Mouse (Mus musculus) liver, embryonic 16.5 days (tissue): ENCODE measurements at regions not wholly inside any gene's neighbourhood (a gene's known extent, or its start where the extent isn't known, plus 50 kb on each side); places are given as distances from the start of the nearest gene placed in this dataset.

Experiments used
- ATAC-seq: fragments of 200-750 bp; cut with Nextera tagmentation; 2 replicates; pipeline ENCODE4 v1.8.0; 2017; ENCODE audit warnings: low read depth, mild to moderate bottlenecking, moderate number of reproducible peaks, moderate library complexity
- H3K27ac ChIP-seq: fragments of 300-500 bp; sonication (generic); 2 replicates; pipeline ENCODE4 v1.5.1; 2014; ENCODE audit warnings: mild to moderate bottlenecking, low read length
- H3K27me3 ChIP-seq: fragments of 300-500 bp; sonication (generic); 2 replicates; pipeline ENCODE4 v1.6.1; 2014; ENCODE audit warnings: low read depth, low read length, mixed read lengths; ENCODE audit not compliant: control insufficient read depth, insufficient read depth
- H3K36me3 ChIP-seq: fragments of 300-500 bp; sonication (generic); 2 replicates; pipeline ENCODE4 v1.6.1; 2014; ENCODE audit warnings: mild to moderate bottlenecking; ENCODE audit not compliant: control insufficient read depth, insufficient read depth
- H3K4me1 ChIP-seq: fragments of 300-500 bp; sonication (generic); 2 replicates; pipeline ENCODE4 v1.6.1; 2014; ENCODE audit warnings: low read depth, low read length, mixed read lengths; ENCODE audit not compliant: control insufficient read depth
- H3K4me2 ChIP-seq: fragments of 300-500 bp; sonication (generic); 2 replicates; pipeline ENCODE4 v1.6.1; 2014; ENCODE audit warnings: low read depth, low read length, mixed read lengths
- H3K4me3 ChIP-seq: fragments of 300-500 bp; sonication (generic); 2 replicates; pipeline ENCODE4 v1.5.1; 2014; ENCODE audit warnings: low read depth, mild to moderate bottlenecking, low read length
- H3K9ac ChIP-seq: fragments of 300-500 bp; sonication (generic); 2 replicates; pipeline ENCODE4 v1.6.1; 2014; ENCODE audit warnings: low read depth, low read length
- H3K9me3 ChIP-seq: fragments of 300-500 bp; sonication (generic); replicated peaks from 2 replicates; pipeline ENCODE4 v1.6.1; 2016; ENCODE audit warnings: low read length; ENCODE audit not compliant: control insufficient read depth
- WGBS: fragments of 180-500 bp; shearing (Covaris S2); extraction: QIAGEN DNeasy Blood & Tissue Kit; methylation state at CpG from one replicate; pipeline ENCODE4 v1.1.7; 2014; ENCODE audit not compliant: insufficient replicate concordance; 5-methylcytosine and 5-hydroxymethylcytosine counted together

GRCm38 (mm10) chr17:88191930-88192807, 127.1 kb upstream of the Fbxo11 start:
- Histone ChIP-seq H3K27ac (no peak overlapping the region), H3K4me1 (no peaks in the 10 kb centered on the region), H3K27me3 (no peaks in the 10 kb centered on the region), H3K36me3 (no peaks in the 10 kb centered on the region), H3K4me3 (no peak overlapping the region), H3K9ac (no peak overlapping the region), H3K4me2 (no peak overlapping the region), H3K9me3 (no peaks in the 10 kb centered on the region)
- no peak for ATAC-seq
- 73% methylated on average over 16 of the region's 16 CpGs for WGBS

GRCm38 (mm10) chr17:88194693-88195092, 129.6 kb upstream of the Fbxo11 start:
- WGBS, result 65% methylated on average over 5 of the region's 5 CpGs
- Histone ChIP-seq H3K9me3 (no peaks in the 10 kb centered on the region), H3K4me1 (no peaks in the 10 kb centered on the region), H3K4me3 (no peak overlapping the region), H3K27ac (no peak overlapping the region), H3K4me2 (no peak overlapping the region), H3K27me3 (no peaks in the 10 kb centered on the region), H3K9ac (no peak overlapping the region), H3K36me3 (no peaks in the 10 kb centered on the region)
- no peak for ATAC-seq

GRCm38 (mm10) chr17:88195303-88195702, 130.2 kb upstream of the Fbxo11 start:
- Histone ChIP-seq H3K9ac (no peak overlapping the region), H3K36me3 (no peaks in the 10 kb centered on the region), H3K4me3 (no peak overlapping the region), H3K27ac (no peak overlapping the region), H3K9me3 (no peaks in the 10 kb centered on the region), H3K4me1 (no peaks in the 10 kb centered on the region), H3K4me2 (no peak overlapping the region), H3K27me3 (no peaks in the 10 kb centered on the region)
- WGBS, result 75% methylated on average over 2 of the region's 2 CpGs
- ATAC-seq, result no peak

GRCm38 (mm10) chr17:88195893-88196292, 130.8 kb upstream of the Fbxo11 start:
- Histone ChIP-seq H3K4me3 (no peak overlapping the region), H3K4me1 (no peaks in the 10 kb centered on the region), H3K36me3 (no peaks in the 10 kb centered on the region), H3K27me3 (no peaks in the 10 kb centered on the region), H3K4me2 (no peak overlapping the region), H3K9me3 (no peaks in the 10 kb centered on the region), H3K27ac (no peak overlapping the region), H3K9ac (no peak overlapping the region)
- WGBS, result 63% methylated on average over 6 of the region's 6 CpGs
- no peak for ATAC-seq

- Histone ChIP-seq H3K27ac (no peak overlapping the region), H3K4me2 (no peak overlapping the region), H3K36me3 (no peaks in the 10 kb centered on the region), H3K9ac (no peak overlapping the region), H3K9me3 (no peaks in the 10 kb centered on the region), H3K27me3 (no peaks in the 10 kb centered on the region), H3K4me1 (no peaks in the 10 kb centered on the region), H3K4me3 (no peak overlapping the region)
- ATAC-seq, result no peak
- 70% methylated on average over 1 of the region's 1 CpGs for WGBS
Observed at GRCm38 (mm10) chr17:88196322-88196721, 131.2 kb upstream of the Fbxo11 start.

GRCm38 (mm10) chr17:88197381-88197780, 132.3 kb upstream of the Fbxo11 start:
- 42% methylated on average over 3 of the region's 3 CpGs for WGBS
- no peak for ATAC-seq
- Histone ChIP-seq H3K9ac (no peak overlapping the region), H3K4me2 (no peak overlapping the region), H3K4me1 (no peaks in the 10 kb centered on the region), H3K9me3 (no peaks in the 10 kb centered on the region), H3K4me3 (no peak overlapping the region), H3K27ac (no peak overlapping the region), H3K27me3 (no peaks in the 10 kb centered on the region), H3K36me3 (no peaks in the 10 kb centered on the region)

- Histone ChIP-seq H3K27ac (no peak overlapping the region), H3K9me3 (no peaks in the 10 kb centered on the region), H3K9ac (no peak overlapping the region), H3K36me3 (no peaks in the 10 kb centered on the region), H3K4me1 (no peaks in the 10 kb centered on the region), H3K27me3 (no peaks in the 10 kb centered on the region), H3K4me3 (no peak overlapping the region), H3K4me2 (no peak overlapping the region)
- WGBS, result 60% methylated on average over 12 of the region's 12 CpGs
- no peak for ATAC-seq
Observed at GRCm38 (mm10) chr17:88201249-88201970, 136.3 kb upstream of the Fbxo11 start.

- WGBS, result 66% methylated on average over 4 of the region's 4 CpGs
- Histone ChIP-seq H3K9me3 (no peaks in the 10 kb centered on the region), H3K27ac (no peak overlapping the region), H3K9ac (no peak overlapping the region), H3K4me2 (no peak overlapping the region), H3K4me1 (no peaks in the 10 kb centered on the region), H3K4me3 (no peak overlapping the region), H3K27me3 (no peaks in the 10 kb centered on the region), H3K36me3 (no peaks in the 10 kb centered on the region)
- ATAC-seq, result no peak
Observed at GRCm38 (mm10) chr17:88202214-88202613, 137.1 kb upstream of the Fbxo11 start.

- no peak overlapping the region for H3K4me2 ChIP-seq
- H3K9me3 ChIP-seq, result no peaks in the 10 kb centered on the region
- H3K4me3 ChIP-seq, result no peak overlapping the region
- no peaks in the 10 kb centered on the region for H3K36me3 ChIP-seq
- H3K9ac ChIP-seq, result no peak overlapping the region
- H3K4me1 ChIP-seq, result no peaks in the 10 kb centered on the region
- no peak for ATAC-seq
- no peaks in the 10 kb centered on the region for H3K27me3 ChIP-seq
- 21% methylated on average over 1 of the region's 1 CpGs for WGBS
- H3K27ac ChIP-seq, result no peak overlapping the region
Observed at GRCm38 (mm10) chr17:88209565-88209964, 144.5 kb upstream of the Fbxo11 start.
